Mouse (Mus musculus) olfactory bulb, adult 2 months (tissue): ENCODE measurements around the gene Clec5a.

ENCODE experiments used
- CTCF ChIP-seq: fragments of 200-500 bp; IDR thresholded peaks from 2 replicates; pipeline ENCODE4 v1.5.1; 2012; ENCODE audit warnings: low read depth, mild to moderate bottlenecking, low read length, moderate library complexity; ENCODE audit not compliant: insufficient read depth
- POLR2A ChIP-seq: fragments of 200-500 bp; IDR thresholded peaks from 2 replicates; pipeline ENCODE4 v1.6.1; 2012; ENCODE audit warnings: mild to moderate bottlenecking, low read depth, low read length, moderate library complexity; ENCODE audit not compliant: insufficient read depth

GRCm38 (mm10) chr6:40610244-40610643, 24.6 kb upstream of the Clec5a start:
- no peak for TF ChIP-seq CTCF
- TF ChIP-seq POLR2A = no peak
